Mouse (Mus musculus) gastrocnemius, adult 2 months (tissue): ENCODE measurements around the gene Ncan. TPM values are rescaled to one million over a fixed set of nuclear protein-coding genes. Genes with fewer than 3 reads are reported as not detected.

ENCODE experiments used
- DNase-seq: peaks from one replicate; pipeline ENCODE4 v3.0.0; 2022
- H3K27ac ChIP-seq: fragments of 200-600 bp; 2 replicates; pipeline ENCODE4 v1.8.1; 2022; ENCODE audit warnings: mild to moderate bottlenecking
- H3K4me3 ChIP-seq: fragments of 200-600 bp; 2 replicates; pipeline ENCODE4 v1.8.1; 2022; ENCODE audit warnings: mild to moderate bottlenecking, moderate library complexity
- CTCF ChIP-seq: fragments of 200-600 bp; IDR thresholded peaks from 2 replicates; pipeline ENCODE4 v1.8.1; 2022; ENCODE audit warnings: antibody characterized with exemption, mild to moderate bottlenecking, moderate library complexity
- intact Hi-C: fragments of 180-260 bp; cut with DNase I; formaldehyde crosslinking; loops from one replicate; pipeline ENCODE4 v1.15.1; 2025
- total RNA-seq, 2 experiments: library from RNA; stranded (reverse); gene quantifications; 2 replicates each; pipeline ENCODE4 v1.2.3; 2021

The Ncan gene
- total RNA-seq, 2 experiments from 2014 or later, result not detected

- intact Hi-C loops, result no loop called here
- TF ChIP-seq CTCF, result no peak
- Histone ChIP-seq H3K4me3 (no peak overlapping the region), H3K27ac (no peak overlapping the region)
- no peak for DNase-seq
Observed at GRCm38 (mm10) chr8:70118726-70119700, 1.7 kb downstream of the Ncan start.

GRCm38 (mm10) chr8:70117611-70118010 lies 3.1 kb downstream of the Ncan start:
- Histone ChIP-seq H3K4me3 (no peak overlapping the region), H3K27ac (no peak overlapping the region)
- intact Hi-C loops, result no loop called here
- no peak for DNase-seq
- no peak for TF ChIP-seq CTCF

GRCm38 (mm10) chr8:70114892-70115291 lies 5.8 kb downstream of the Ncan start:
- no peak for TF ChIP-seq CTCF
- no peak overlapping the region for H3K27ac ChIP-seq
- DNase-seq, result no peak
- H3K4me3 ChIP-seq, result no peak overlapping the region
- intact Hi-C loops, result no loop called here

GRCm38 (mm10) chr8:70114488-70114887 lies 6.2 kb downstream of the Ncan start:
- Histone ChIP-seq H3K4me3 (no peak overlapping the region), H3K27ac (no peak overlapping the region)
- intact Hi-C loops, result no loop called here
- DNase-seq, result no peak
- TF ChIP-seq CTCF, result no peak

GRCm38 (mm10) chr8:70112401-70113016 lies 8.2 kb downstream of the Ncan start:
- no peak for DNase-seq
- no peak overlapping the region for H3K27ac ChIP-seq
- no peak for TF ChIP-seq CTCF
- H3K4me3 ChIP-seq, result no peak overlapping the region
- intact Hi-C loops, result no loop called here

GRCm38 (mm10) chr8:70111192-70111795 lies 9.4 kb downstream of the Ncan start:
- intact Hi-C loops, result no loop called here
- TF ChIP-seq CTCF, result no peak
- no peak for DNase-seq
- Histone ChIP-seq H3K4me3 (no peak overlapping the region), H3K27ac (no peak overlapping the region)

- no peak for DNase-seq
- Histone ChIP-seq H3K27ac (no peak overlapping the region), H3K4me3 (no peak overlapping the region)
- intact Hi-C loops, result no loop called here
- no peak for TF ChIP-seq CTCF
Observed at GRCm38 (mm10) chr8:70110451-70110850, 10.2 kb downstream of the Ncan start.

GRCm38 (mm10) chr8:70104922-70105321 lies 15.8 kb downstream of the Ncan start:
- peak overlapping the region; percentile 47 for H3K4me3 ChIP-seq
- TF ChIP-seq CTCF, result no peak
- intact Hi-C loops, result loop anchor here (1.0 to 2.0 kb wide), 3 partner anchors 18 to 118 kb away; no protein-coding TSS in a partner anchor
- no peak overlapping the region for H3K27ac ChIP-seq
- DNase-seq, result no peak

- H3K4me3 ChIP-seq, result peak overlapping the region; percentile 47
- intact Hi-C loops, result loop anchor here (1.0 to 2.0 kb wide), 3 partner anchors 19 to 118 kb away; no protein-coding TSS in a partner anchor
- DNase-seq, result peak; percentile 62
- TF ChIP-seq CTCF, result peak; percentile 73
- no peak overlapping the region for H3K27ac ChIP-seq
Observed at GRCm38 (mm10) chr8:70104506-70104905, 16.2 kb downstream of the Ncan start.

GRCm38 (mm10) chr8:70100241-70100640 lies 20.4 kb downstream of the Ncan start:
- no peak for DNase-seq
- no peak overlapping the region for H3K27ac ChIP-seq
- intact Hi-C loops, result no loop called here
- no peak overlapping the region for H3K4me3 ChIP-seq
- TF ChIP-seq CTCF, result no peak

GRCm38 (mm10) chr8:70099276-70099675 lies 21.4 kb downstream of the Ncan start:
- no peak for TF ChIP-seq CTCF
- H3K27ac ChIP-seq, result no peak overlapping the region
- no peak overlapping the region for H3K4me3 ChIP-seq
- intact Hi-C loops, result no loop called here
- DNase-seq, result no peak

- TF ChIP-seq CTCF, result no peak
- no peak overlapping the region for H3K27ac ChIP-seq
- H3K4me3 ChIP-seq, result no peak overlapping the region
- intact Hi-C loops, result no loop called here
- DNase-seq, result no peak
Observed at GRCm38 (mm10) chr8:70092786-70093185, 27.9 kb downstream of the Ncan start.
